Mouse (Mus musculus) T-cell, adult 66 days (primary cell): ENCODE data around the gene Clec1a. TPM values are rescaled to one million over a fixed set of nuclear protein-coding genes. Genes with fewer than 3 reads are reported as not detected.

Experiments used
- total RNA-seq, 2 experiments: library from RNA; stranded (reverse); gene quantifications; 3 replicates in 1 of 2; 4 replicates in 1 of 2; pipeline ENCODE4 v1.2.4; 2023

Gene Clec1a
- total RNA-seq, result not detected

GRCm38 (mm10) chr6:129451411-129452039 lies at the start of gene Clec1a:
Gene Clec1a (minus strand): TSS chr6:129452000.

DNA sequence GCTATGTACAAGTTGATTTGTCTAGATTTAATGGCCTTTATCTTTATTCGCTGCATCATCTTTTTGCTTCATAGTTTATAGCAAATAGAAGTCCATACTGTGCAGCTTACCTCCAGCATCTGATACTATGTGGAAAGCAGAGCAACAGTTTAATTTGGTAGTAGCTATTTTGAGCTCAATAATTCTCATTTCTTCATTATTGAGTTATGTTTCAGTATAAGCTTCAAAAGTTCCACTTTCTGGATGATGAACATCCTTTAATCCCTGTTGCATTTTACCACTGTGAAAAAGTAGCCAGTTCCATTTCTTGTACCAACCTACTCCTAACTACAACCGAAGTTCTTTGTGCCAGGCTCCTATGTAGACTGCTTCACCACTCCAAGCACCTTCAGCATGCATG lies 43.2 kb downstream of the Clec1a start, which contains the start of gene Clec9a:
TSS of gene Clec9a (plus strand) at position 301 of the 400 bp plus-strand sequence.

DNA sequence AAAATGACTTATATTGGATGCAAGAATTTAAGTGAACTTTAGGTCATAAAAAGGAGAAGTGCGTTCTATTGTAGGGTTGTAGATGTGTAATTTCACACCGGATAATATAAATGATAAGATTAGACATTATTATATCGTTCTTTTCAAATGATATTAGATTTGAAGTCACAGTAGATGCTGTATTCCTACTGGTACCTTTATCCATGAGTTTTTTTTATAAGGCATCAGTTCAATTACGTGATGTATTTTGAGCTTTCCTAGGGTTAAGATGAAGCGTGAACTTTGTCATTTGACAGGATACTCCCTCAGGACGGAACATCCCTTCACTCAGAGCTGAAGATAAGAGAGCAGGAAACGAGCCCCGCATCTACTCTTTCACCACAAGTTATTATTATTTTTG lies 54.8 kb downstream of the Clec1a start, which contains the start of gene Clec1b:
TSS of gene Clec1b (plus strand) at position 301 of the 400 bp plus-strand sequence.

GRCm38 (mm10) chr6:129385774-129386173 lies 66.0 kb downstream of the Clec1a start, which contains the start of gene Clec12b:
Gene Clec12b (minus strand): TSS chr6:129385874.

Other genes with a start within 250 kb of the Clec1a start
- gene Cd69, start 176.6 kb downstream of the Clec1a start, total RNA-seq, result 100 to 1,000 TPM; 195 to 249 TPM
- gene 4922502D21Rik, start 120.2 kb downstream of the Clec1a start, total RNA-seq, result not detected
- gene Clec12a, start 109.3 kb downstream of the Clec1a start, total RNA-seq, result under 1 TPM; 0.50 to 0.96 TPM
- gene Clec12b, start 66.1 kb downstream of the Clec1a start, total RNA-seq, result not detected
- gene Clec1b, start 54.7 kb downstream of the Clec1a start, total RNA-seq, result under 1 TPM in 1 of 2 experiments, not detected in 1; 0.12 TPM
- 1 to 10 TPM; 1.3 to 4.2 TPM for gene Clec9a, start 43.1 kb downstream of the Clec1a start, total RNA-seq
- not detected for gene Olr1, start 55.2 kb upstream of the Clec1a start, total RNA-seq
- not detected for gene Tmem52b, start 60.6 kb upstream of the Clec1a start, total RNA-seq
- gene Gabarapl1, start 81.2 kb upstream of the Clec1a start, total RNA-seq, result 10 to 100 TPM; 11.3 to 13.9 TPM
- 10 to 100 TPM in 1 of 2 experiments, 1 to 10 TPM in 1; 6.9 to 11.7 TPM for gene Klre1, start 125.9 kb upstream of the Clec1a start, total RNA-seq
- gene Klrd1, start 139.8 kb upstream of the Clec1a start, total RNA-seq, result 100 to 1,000 TPM; 149 to 163 TPM
- gene Klrk1, start 171.9 kb upstream of the Clec1a start, total RNA-seq, result 10 to 100 TPM; 10.7 to 20.5 TPM
- 1 to 10 TPM; 1.3 to 2.2 TPM for gene Klrc3, start 191.3 kb upstream of the Clec1a start, total RNA-seq
- 1 to 10 TPM; 3.3 to 5.8 TPM for gene Klrc2, start 208.7 kb upstream of the Clec1a start, total RNA-seq
- 10 to 100 TPM in 1 of 2 experiments, 1 to 10 TPM in 1; 9.2 to 13.7 TPM for gene Klrc1, start 227.0 kb upstream of the Clec1a start, total RNA-seq